Mouse (Mus musculus): ENCODE measurements at regions not wholly inside any gene's neighbourhood (a gene's known extent, or its start where the extent isn't known, plus 50 kb on each side); places are given as distances from the start of the nearest gene placed in this dataset.

GRCm38 (mm10) chr12:71476238-71476637 is 166.6 kb downstream of the Dact1 start:
- Histone ChIP-seq H3K9me3 (no peaks in the 10 kb centered on the region), H3K4me1 (no peaks in the 10 kb centered on the region), H3K4me3 (replicated peaks) (no peak overlapping the region), H3K36me3 (replicated peaks; ENCODE audit: low read length) (no peaks in the 10 kb centered on the region), H3K27me3 (replicated peaks) (peaks cover 3% of the 10 kb centered on the region)
- no peak for TF ChIP-seq GATA1 (IDR thresholded peaks at IDR 0.05; ENCODE audit: borderline replicate concordance, low read length)
- TF ChIP-seq FLI1 (IDR thresholded peaks at IDR 0.05; ENCODE audit: low read length): no peak

- TF ChIP-seq FLI1 (IDR thresholded peaks at IDR 0.05; ENCODE audit: low read length) (no peak), GATA1 (IDR thresholded peaks at IDR 0.05; ENCODE audit: borderline replicate concordance, low read length) (no peak)
- Histone ChIP-seq H3K4me3 (replicated peaks) (no peak overlapping the region), H3K9me3 (no peaks in the 10 kb centered on the region), H3K36me3 (replicated peaks; ENCODE audit: low read length) (no peaks in the 10 kb centered on the region), H3K27me3 (replicated peaks) (peaks cover 3% of the 10 kb centered on the region), H3K4me1 (no peaks in the 10 kb centered on the region)
Measured at GRCm38 (mm10) chr12:71477691-71478090, 168.0 kb downstream of the Dact1 start.

- Histone ChIP-seq H3K4me3 (replicated peaks) (no peak overlapping the region), H3K36me3 (replicated peaks; ENCODE audit: low read length) (no peaks in the 10 kb centered on the region), H3K4me1 (no peaks in the 10 kb centered on the region), H3K27me3 (replicated peaks) (no peaks in the 10 kb centered on the region), H3K9me3 (0 out of 2 replicates have a peak, but pooled peaks cover 2% of the 10 kb centered on the region)
- no peak for TF ChIP-seq FLI1 (IDR thresholded peaks at IDR 0.05; ENCODE audit: low read length)
- TF ChIP-seq GATA1 (IDR thresholded peaks at IDR 0.05; ENCODE audit: borderline replicate concordance, low read length): no peak
Measured at GRCm38 (mm10) chr12:71481371-71481770, 171.7 kb downstream of the Dact1 start.

GRCm38 (mm10) chr12:71481899-71482593 is 172.4 kb downstream of the Dact1 start:
- no peaks in the 10 kb centered on the region for H3K4me1 ChIP-seq
- TF ChIP-seq GATA1 (IDR thresholded peaks at IDR 0.05; ENCODE audit: borderline replicate concordance, low read length): no peak
- TF ChIP-seq FLI1 (IDR thresholded peaks at IDR 0.05; ENCODE audit: low read length): no peak
- H3K9me3 ChIP-seq: 0 out of 2 replicates have a peak, but pooled peaks cover 3% of the 10 kb centered on the region
- no peak overlapping the region for H3K4me3 ChIP-seq (replicated peaks)
- H3K36me3 ChIP-seq (replicated peaks; ENCODE audit: low read length): no peaks in the 10 kb centered on the region
- no peaks in the 10 kb centered on the region for H3K27me3 ChIP-seq (replicated peaks)

- Histone ChIP-seq H3K27me3 (replicated peaks) (no peaks in the 10 kb centered on the region), H3K4me3 (replicated peaks) (no peak overlapping the region), H3K4me1 (no peaks in the 10 kb centered on the region), H3K36me3 (replicated peaks; ENCODE audit: low read length) (no peaks in the 10 kb centered on the region), H3K9me3 (0 out of 2 replicates have a peak, but pooled peaks cover 3% of the 10 kb centered on the region)
- no peak for TF ChIP-seq GATA1 (IDR thresholded peaks at IDR 0.05; ENCODE audit: borderline replicate concordance, low read length)
- no peak for TF ChIP-seq FLI1 (IDR thresholded peaks at IDR 0.05; ENCODE audit: low read length)
Measured at GRCm38 (mm10) chr12:71482619-71483018, 172.9 kb downstream of the Dact1 start.

GRCm38 (mm10) chr12:71483536-71484165 is 174.0 kb downstream of the Dact1 start:
- TF ChIP-seq FLI1 (IDR thresholded peaks at IDR 0.05; ENCODE audit: low read length) (no peak), GATA1 (IDR thresholded peaks at IDR 0.05; ENCODE audit: borderline replicate concordance, low read length) (no peak)
- no peaks in the 10 kb centered on the region for H3K27me3 ChIP-seq (replicated peaks)
- H3K9me3 ChIP-seq: 0 out of 2 replicates have a peak, but pooled peaks cover 3% of the 10 kb centered on the region
- no peaks in the 10 kb centered on the region for H3K4me1 ChIP-seq
- H3K36me3 ChIP-seq (replicated peaks; ENCODE audit: low read length): no peaks in the 10 kb centered on the region
- no peak overlapping the region for H3K4me3 ChIP-seq (replicated peaks)

GRCm38 (mm10) chr12:71484286-71484685 is 174.6 kb downstream of the Dact1 start:
- TF ChIP-seq FLI1 (IDR thresholded peaks at IDR 0.05; ENCODE audit: low read length): no peak
- no peak for TF ChIP-seq GATA1 (IDR thresholded peaks at IDR 0.05; ENCODE audit: borderline replicate concordance, low read length)
- Histone ChIP-seq H3K4me1 (no peaks in the 10 kb centered on the region), H3K9me3 (0 out of 2 replicates have a peak, but pooled peaks cover 3% of the 10 kb centered on the region), H3K27me3 (replicated peaks) (no peaks in the 10 kb centered on the region), H3K4me3 (replicated peaks) (no peak overlapping the region), H3K36me3 (replicated peaks; ENCODE audit: low read length) (no peaks in the 10 kb centered on the region)

GRCm38 (mm10) chr12:71486078-71486477 is 176.4 kb downstream of the Dact1 start:
- peak overlapping the region; percentile 23 for H3K4me3 ChIP-seq (replicated peaks)
- no peaks in the 10 kb centered on the region for H3K4me1 ChIP-seq
- no peaks in the 10 kb centered on the region for H3K27me3 ChIP-seq (replicated peaks)
- H3K36me3 ChIP-seq (replicated peaks; ENCODE audit: low read length): no peaks in the 10 kb centered on the region
- H3K9me3 ChIP-seq: 0 out of 2 replicates have a peak, but pooled peaks cover 3% of the 10 kb centered on the region
- TF ChIP-seq GATA1 (IDR thresholded peaks at IDR 0.05; ENCODE audit: borderline replicate concordance, low read length) (no peak), FLI1 (IDR thresholded peaks at IDR 0.05; ENCODE audit: low read length) (no peak)

GRCm38 (mm10) chr12:71487591-71488435 is 178.1 kb downstream of the Dact1 start:
- Histone ChIP-seq H3K4me3 (replicated peaks) (no peak overlapping the region), H3K9me3 (0 out of 2 replicates have a peak, but pooled peaks cover 3% of the 10 kb centered on the region), H3K27me3 (replicated peaks) (no peaks in the 10 kb centered on the region), H3K36me3 (replicated peaks; ENCODE audit: low read length) (no peaks in the 10 kb centered on the region), H3K4me1 (no peaks in the 10 kb centered on the region)
- TF ChIP-seq FLI1 (IDR thresholded peaks at IDR 0.05; ENCODE audit: low read length) (no peak), GATA1 (IDR thresholded peaks at IDR 0.05; ENCODE audit: borderline replicate concordance, low read length) (no peak)
